Mouse (Mus musculus): ENCODE data around the gene Frat2. TPM values are rescaled to one million over a fixed set of nuclear protein-coding genes. Genes with fewer than 3 reads are reported as not detected.
A peak's percentile ranks its signal among the peaks of the same experiment; 100 is the strongest.

Frat2 gene
- polyA plus RNA-seq, 1 experiment from 2014 or later, result 7.0 TPM

DNA sequence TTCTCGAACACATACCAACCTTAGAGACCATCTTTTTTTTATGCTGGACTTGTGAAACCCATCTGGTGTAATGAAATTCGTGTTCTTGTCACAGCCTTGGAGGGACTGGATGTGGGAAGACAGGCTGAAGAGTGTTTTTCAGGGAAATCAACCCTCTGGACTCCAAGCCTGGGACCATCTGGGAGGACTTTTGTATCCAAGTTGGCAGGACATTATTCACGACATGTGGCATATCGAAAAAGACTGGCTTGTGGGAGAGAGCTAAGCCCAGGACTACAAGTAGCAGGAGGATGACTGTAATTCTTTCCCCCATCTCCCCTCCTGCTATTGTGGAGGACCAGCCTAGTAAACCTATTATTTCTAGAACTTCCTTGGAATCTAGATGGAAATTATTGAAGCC is 5.7 kb downstream of the Frat2 start:
- no peak for ATAC-seq (ENCODE audit: low FRiP score)
- Histone ChIP-seq H3K36me3 (no peaks in the 10 kb centered on the region), H3K27me3 (replicated peaks) (no peaks in the 10 kb centered on the region), H3K9me3 (replicated peaks) (no peaks in the 10 kb centered on the region), H3K4me2 (no peak overlapping the region), H3K9ac (replicated peaks) (no peak overlapping the region), H3K4me1 (peaks cover 19% of the 10 kb centered on the region), H3K27ac (replicated peaks) (no peak overlapping the region), H3K4me3 (replicated peaks) (no peak overlapping the region)
- WGBS, result 83% methylated on average over 4 of the region's 4 CpGs

DNA sequence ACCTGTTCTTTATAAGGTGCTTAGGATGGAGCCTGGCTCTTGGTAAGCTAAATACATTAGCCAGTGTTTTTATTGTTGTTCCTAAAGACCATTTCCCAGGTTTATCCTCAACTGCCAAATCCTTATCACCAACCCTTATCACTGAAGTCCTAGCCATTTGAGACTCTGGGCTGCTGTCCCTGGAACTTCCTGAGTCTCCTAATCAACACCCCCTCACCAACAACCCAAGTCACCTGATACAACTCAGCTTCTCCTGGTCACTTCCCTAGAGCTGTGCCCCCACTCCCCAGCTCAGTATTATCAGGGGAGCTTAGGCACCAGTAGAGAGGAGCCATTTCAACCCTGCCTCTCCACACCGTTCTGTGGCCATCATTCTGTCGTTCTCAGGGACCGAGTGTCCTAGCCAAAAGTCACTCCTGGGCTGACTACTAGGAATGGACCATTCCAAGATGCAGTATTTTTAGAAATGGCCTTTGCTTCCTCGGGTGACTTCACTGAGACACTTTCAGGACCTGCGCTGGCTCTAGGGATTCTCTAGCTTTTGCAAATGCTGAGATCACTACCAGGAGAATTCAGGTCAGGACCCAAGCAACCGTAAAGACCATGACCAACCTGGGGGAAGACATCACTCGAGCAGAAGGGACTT is 6.7 kb downstream of the Frat2 start:
- Histone ChIP-seq H3K27me3 (replicated peaks) (no peaks in the 10 kb centered on the region), H3K27ac (replicated peaks) (no peak overlapping the region), H3K9me3 (replicated peaks) (no peaks in the 10 kb centered on the region), H3K4me2 (no peak overlapping the region), H3K9ac (replicated peaks) (no peak overlapping the region), H3K4me1 (peaks cover 11% of the 10 kb centered on the region), H3K4me3 (replicated peaks) (no peak overlapping the region), H3K36me3 (no peaks in the 10 kb centered on the region)
- WGBS, result 85% methylated on average over 7 of the region's 7 CpGs
- no peak for ATAC-seq (ENCODE audit: low FRiP score)

DNA sequence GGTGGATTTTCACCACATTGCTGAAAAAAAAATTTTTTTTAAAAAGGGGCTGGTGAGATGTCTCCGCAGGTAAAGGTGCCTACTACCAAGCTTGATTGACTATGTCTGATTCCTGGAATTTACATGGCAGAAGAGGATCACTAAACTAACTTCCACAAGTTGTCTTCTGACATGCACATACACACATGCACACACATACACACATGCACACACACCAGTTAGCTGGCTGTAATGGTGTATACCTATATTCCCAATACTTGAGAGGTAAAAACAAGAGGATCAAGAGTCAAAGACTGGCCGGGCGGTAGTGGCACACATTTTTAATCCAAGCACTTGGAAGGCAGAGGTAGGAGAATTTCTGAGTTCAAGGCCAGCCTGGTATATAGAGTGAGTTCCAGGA is 8.2 kb downstream of the Frat2 start:
- H3K9me3 ChIP-seq (replicated peaks), result no peaks in the 10 kb centered on the region
- H3K4me3 ChIP-seq (replicated peaks), result no peak overlapping the region
- peaks cover 13% of the 10 kb centered on the region for H3K4me1 ChIP-seq
- H3K27me3 ChIP-seq (replicated peaks), result no peaks in the 10 kb centered on the region
- no peak for ATAC-seq (ENCODE audit: low FRiP score)
- H3K9ac ChIP-seq (replicated peaks), result no peak overlapping the region
- no peak overlapping the region for H3K4me2 ChIP-seq
- 95% methylated on average over 3 of the region's 3 CpGs for WGBS
- H3K36me3 ChIP-seq, result no peaks in the 10 kb centered on the region
- H3K27ac ChIP-seq (replicated peaks), result no peak overlapping the region

DNA sequence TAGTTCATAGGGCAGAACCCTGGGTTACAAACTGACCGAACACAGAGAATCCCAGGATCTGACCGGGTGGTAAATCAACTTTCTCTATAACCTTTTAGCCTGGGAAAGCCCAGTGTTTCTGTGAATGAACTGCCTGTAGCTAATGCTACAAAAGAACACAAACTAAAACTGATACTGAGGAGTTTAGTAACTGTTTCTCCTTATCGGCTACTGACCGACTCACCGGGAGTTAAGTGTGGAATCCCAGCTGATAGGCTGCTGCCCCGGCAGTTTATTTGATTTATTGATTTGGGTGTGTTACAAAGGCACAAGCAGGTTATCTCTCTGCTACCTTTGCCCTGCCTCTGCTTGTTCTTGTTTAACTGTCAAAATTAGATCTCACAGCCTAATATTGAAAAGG is 9.1 kb downstream of the Frat2 start:
- Histone ChIP-seq H3K4me3 (replicated peaks) (no peak overlapping the region), H3K27me3 (replicated peaks) (no peaks in the 10 kb centered on the region), H3K27ac (replicated peaks) (no peak overlapping the region), H3K4me2 (no peak overlapping the region), H3K9ac (replicated peaks) (no peak overlapping the region), H3K36me3 (no peaks in the 10 kb centered on the region), H3K9me3 (replicated peaks) (no peaks in the 10 kb centered on the region), H3K4me1 (peaks cover 13% of the 10 kb centered on the region)
- no peak for ATAC-seq (ENCODE audit: low FRiP score)
- WGBS, result 61% methylated on average over 6 of the region's 6 CpGs

DNA sequence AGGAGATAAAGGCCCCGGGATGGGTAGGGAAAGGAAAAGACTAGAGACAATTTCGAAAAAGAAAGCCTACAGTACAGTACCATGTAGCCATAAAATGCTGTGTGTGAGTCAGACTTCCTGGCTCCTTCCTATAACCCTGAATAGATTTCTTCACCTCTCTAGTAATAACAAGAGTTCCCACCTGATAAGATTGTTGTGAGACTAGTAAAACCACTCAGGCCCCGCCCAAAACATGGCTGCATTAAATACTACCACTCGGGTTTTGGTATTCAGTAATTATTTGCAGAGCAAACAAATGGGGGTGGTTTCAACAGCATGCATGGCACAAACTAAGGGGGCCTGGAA is 10.0 kb downstream of the Frat2 start:
- H3K9ac ChIP-seq (replicated peaks), result no peak overlapping the region
- no peak overlapping the region for H3K27ac ChIP-seq (replicated peaks)
- no peak overlapping the region for H3K4me2 ChIP-seq
- H3K4me3 ChIP-seq (replicated peaks), result no peak overlapping the region
- WGBS, result 73% methylated on average over 4 of the region's 4 CpGs
- no peak for ATAC-seq (ENCODE audit: low FRiP score)
- no peaks in the 10 kb centered on the region for H3K36me3 ChIP-seq
- no peaks in the 10 kb centered on the region for H3K27me3 ChIP-seq (replicated peaks)
- peaks cover 22% of the 10 kb centered on the region for H3K4me1 ChIP-seq
- H3K9me3 ChIP-seq (replicated peaks), result no peaks in the 10 kb centered on the region

DNA sequence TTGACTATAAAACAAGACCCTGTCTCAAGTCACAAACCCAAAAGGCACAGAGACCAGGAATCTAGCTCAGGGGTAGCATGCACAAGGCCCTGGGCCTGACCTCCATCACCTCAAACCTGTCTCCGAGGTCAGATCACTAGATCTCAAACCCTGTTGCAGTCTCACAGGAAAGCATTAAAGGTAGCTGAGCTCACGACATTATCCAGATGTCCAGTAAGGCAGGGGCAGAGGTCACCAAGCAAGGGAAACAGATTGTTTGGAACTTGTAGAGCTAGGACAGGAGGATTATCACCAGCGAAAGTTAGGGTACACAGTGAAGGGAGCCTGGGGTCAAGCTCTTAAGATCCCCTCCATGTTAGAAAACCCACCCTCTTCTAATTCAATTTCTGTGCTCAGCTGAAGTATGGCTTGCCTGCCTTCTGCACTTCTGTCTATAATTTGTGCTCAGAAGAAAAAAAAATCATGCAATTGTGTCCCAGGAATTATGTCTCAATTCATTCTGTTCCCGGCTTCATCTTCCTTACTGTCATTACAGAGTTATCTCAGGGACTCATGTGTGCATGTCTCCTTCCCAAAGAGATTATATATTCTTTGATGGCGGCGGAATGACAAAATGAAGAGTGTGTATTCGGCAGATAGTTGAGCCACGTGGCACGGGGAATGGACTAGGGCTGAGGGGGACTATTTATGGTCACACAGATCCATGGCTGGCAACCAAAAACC is 10.6 kb downstream of the Frat2 start:
- H3K36me3 ChIP-seq, result no peaks in the 10 kb centered on the region
- no peak overlapping the region for H3K4me2 ChIP-seq
- no peak overlapping the region for H3K27ac ChIP-seq (replicated peaks)
- ATAC-seq (ENCODE audit: low FRiP score), result no peak
- no peak overlapping the region for H3K9ac ChIP-seq (replicated peaks)
- 79% methylated on average over 9 of the region's 9 CpGs for WGBS
- peaks cover 28% of the 10 kb centered on the region for H3K4me1 ChIP-seq
- no peaks in the 10 kb centered on the region for H3K27me3 ChIP-seq (replicated peaks)
- no peak overlapping the region for H3K4me3 ChIP-seq (replicated peaks)
- H3K9me3 ChIP-seq (replicated peaks), result no peaks in the 10 kb centered on the region

DNA sequence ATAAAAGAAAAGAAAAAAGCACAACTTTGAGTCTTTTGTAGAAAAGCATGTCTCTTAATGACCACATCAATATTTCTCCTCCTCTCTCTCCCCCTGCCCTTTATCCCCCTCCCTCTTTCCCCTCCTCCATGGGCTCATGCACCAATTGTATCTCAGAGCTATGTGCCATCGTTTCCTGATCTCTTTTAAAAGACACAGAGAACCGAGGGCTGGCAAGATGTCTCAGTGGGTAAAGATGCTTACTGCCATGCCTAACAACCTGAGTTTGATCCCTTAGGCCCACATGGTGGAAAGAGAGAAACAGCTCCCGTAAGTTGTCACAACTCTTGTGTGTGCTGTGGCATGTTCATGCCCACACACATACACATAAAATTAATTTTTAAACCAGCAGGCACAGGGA is 11.2 kb downstream of the Frat2 start:
- Histone ChIP-seq H3K9me3 (replicated peaks) (no peaks in the 10 kb centered on the region), H3K4me1 (peaks cover 34% of the 10 kb centered on the region), H3K27ac (replicated peaks) (no peak overlapping the region), H3K4me3 (replicated peaks) (no peak overlapping the region), H3K4me2 (no peak overlapping the region), H3K27me3 (replicated peaks) (no peaks in the 10 kb centered on the region), H3K36me3 (no peaks in the 10 kb centered on the region), H3K9ac (replicated peaks) (no peak overlapping the region)
- WGBS, result 57% methylated on average over 3 of the region's 3 CpGs
- ATAC-seq (ENCODE audit: low FRiP score), result no peak

DNA sequence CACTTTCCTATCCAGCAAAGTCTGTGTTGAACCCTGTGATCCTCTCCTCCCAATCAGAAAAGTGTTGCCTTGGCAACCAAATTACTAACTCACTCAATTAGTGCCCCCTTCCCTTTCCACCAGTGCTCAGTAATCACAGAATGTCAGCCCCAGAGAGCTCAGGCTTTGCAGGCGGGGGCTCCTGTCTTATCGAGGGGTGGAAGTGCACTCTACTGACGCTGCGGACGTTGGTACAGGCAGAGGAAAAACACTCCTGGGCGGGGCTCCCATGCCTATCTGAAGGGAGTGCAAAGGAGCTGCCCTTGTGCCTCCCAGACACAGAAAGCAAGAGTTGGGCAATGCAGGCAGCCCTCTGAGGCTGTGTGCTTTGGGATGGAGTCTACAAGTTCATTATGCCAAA is 12.1 kb downstream of the Frat2 start:
- no peaks in the 10 kb centered on the region for H3K27me3 ChIP-seq (replicated peaks)
- no peaks in the 10 kb centered on the region for H3K36me3 ChIP-seq
- peaks cover 41% of the 10 kb centered on the region for H3K4me1 ChIP-seq
- 0 out of 2 replicates have a peak overlapping the region, but pooled peaks have one; percentile 14 for H3K9ac ChIP-seq (replicated peaks)
- peak; percentile 68 for ATAC-seq (ENCODE audit: low FRiP score)
- H3K4me3 ChIP-seq (replicated peaks), result 0 out of 2 replicates have a peak overlapping the region, but pooled peaks have one; percentile 3
- peak overlapping the region; percentile 51 for H3K4me2 ChIP-seq
- H3K27ac ChIP-seq (replicated peaks), result peak overlapping the region; percentile 58; the same call in 1 of the 2 replicates
- 2% methylated on average over 6 of the region's 6 CpGs for WGBS
- H3K9me3 ChIP-seq (replicated peaks), result no peaks in the 10 kb centered on the region

DNA sequence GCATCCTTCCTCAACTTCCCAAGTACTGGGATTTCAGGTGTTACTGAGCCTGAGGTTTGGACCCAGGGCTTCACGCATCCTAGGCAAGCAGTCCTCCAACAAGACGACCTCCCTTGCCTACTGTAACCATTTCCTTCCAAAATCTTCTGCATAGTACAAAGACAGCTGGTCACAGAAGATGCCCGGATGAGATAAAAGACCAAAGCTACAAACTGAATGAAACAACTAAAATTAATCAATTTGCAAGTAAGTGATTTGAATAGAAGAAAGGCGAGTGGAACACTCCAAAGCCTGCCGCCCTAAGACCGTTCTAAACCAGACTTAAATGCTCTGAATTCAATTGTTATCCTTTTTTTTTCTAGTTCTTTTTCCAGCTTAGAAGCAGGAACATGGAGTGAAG is 12.5 kb downstream of the Frat2 start:
- no peaks in the 10 kb centered on the region for H3K36me3 ChIP-seq
- no peaks in the 10 kb centered on the region for H3K27me3 ChIP-seq (replicated peaks)
- WGBS, result 52% methylated on average over 6 of the region's 6 CpGs
- H3K9me3 ChIP-seq (replicated peaks), result no peaks in the 10 kb centered on the region
- no peak for ATAC-seq (ENCODE audit: low FRiP score)
- no peak overlapping the region for H3K9ac ChIP-seq (replicated peaks)
- no peak overlapping the region for H3K27ac ChIP-seq (replicated peaks)
- H3K4me3 ChIP-seq (replicated peaks), result no peak overlapping the region
- H3K4me2 ChIP-seq, result peak overlapping the region; percentile 51
- peaks cover 44% of the 10 kb centered on the region for H3K4me1 ChIP-seq

DNA sequence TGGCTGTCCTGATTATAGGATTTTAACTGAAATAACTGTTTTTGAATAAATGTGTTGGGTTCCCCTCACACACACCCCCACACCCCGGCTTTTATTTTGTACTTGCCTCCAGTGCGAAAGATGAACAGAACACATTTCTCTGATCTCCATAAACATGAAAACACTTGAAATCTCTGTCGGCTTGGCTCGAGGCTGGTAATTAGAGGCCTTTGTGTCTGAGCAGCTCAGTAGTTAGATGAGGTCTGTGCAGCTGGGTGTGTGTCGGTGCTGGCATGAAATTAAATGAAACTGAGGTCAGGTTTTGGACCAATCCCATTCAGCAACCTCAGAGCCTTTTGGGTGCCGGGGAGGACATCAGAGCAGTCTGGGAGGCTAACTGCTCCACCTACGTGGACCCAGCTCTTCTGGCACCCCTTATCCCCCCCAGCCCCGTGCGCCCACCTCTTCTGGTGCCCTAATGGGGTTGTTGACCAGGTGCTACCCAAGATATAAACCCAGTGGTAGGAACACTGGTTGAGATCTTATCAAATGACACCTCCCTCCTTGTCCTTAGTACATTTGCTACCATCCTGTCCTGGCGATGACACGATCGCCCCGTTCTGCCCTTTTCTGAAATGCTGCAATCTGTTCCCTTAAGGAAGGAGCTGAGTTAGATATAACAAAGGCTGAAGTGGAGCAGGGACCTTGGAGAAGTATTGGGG is 15.3 kb downstream of the Frat2 start:
- WGBS, result 57% methylated on average over 13 of the region's 13 CpGs
- H3K27ac ChIP-seq (replicated peaks), result 0 out of 2 replicates have a peak overlapping the region, but pooled peaks have one; percentile 30
- H3K4me1 ChIP-seq, result peaks cover 44% of the 10 kb centered on the region
- peak overlapping the region; percentile 36; the same call in 1 of the 2 replicates for H3K9ac ChIP-seq (replicated peaks)
- H3K9me3 ChIP-seq (replicated peaks), result no peaks in the 10 kb centered on the region
- peak overlapping the region; percentile 90 for H3K4me2 ChIP-seq
- H3K27me3 ChIP-seq (replicated peaks), result no peaks in the 10 kb centered on the region
- H3K36me3 ChIP-seq, result no peaks in the 10 kb centered on the region
- H3K4me3 ChIP-seq (replicated peaks), result peak overlapping the region; percentile 80
- ATAC-seq (ENCODE audit: low FRiP score), result no peak

DNA sequence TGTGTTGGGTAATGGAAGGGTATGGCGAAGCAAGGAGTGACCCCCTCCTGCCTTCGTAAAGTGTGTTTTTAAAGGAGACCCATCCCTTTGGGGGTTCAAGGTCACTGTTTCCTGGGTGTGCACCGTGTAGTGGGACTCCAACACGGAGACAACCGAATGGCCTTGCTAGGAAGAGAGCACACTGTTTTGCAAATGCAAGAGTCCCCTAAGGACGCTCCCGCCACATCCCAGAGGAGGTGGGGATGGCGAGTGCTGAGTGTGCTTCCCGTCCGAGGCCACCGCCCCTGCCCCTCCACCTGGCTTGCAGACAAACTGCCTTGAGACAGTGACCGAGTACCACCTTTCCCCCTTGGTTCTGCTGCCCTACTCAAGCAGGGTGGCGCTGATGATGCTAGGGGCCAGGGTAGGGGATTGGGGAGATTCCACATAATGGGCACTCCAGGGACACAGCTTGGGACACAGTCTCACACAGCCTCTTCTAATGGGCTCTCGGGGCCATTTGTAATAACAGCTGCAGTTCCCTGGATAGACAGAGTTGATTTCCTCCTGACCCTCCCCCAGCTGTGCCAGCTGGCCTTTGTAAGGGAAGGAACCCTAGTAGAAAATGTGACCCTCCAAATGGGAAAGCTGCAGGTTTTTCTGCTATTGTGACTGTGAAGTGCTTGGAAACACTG is 16.1 kb downstream of the Frat2 start:
- Histone ChIP-seq H3K4me1 (peaks cover 44% of the 10 kb centered on the region), H3K36me3 (no peaks in the 10 kb centered on the region), H3K4me2 (peak overlapping the region; percentile 90), H3K27me3 (replicated peaks) (no peaks in the 10 kb centered on the region), H3K9me3 (replicated peaks) (no peaks in the 10 kb centered on the region), H3K9ac (replicated peaks) (peak overlapping the region; percentile 76), H3K27ac (replicated peaks) (peak overlapping the region; percentile 95), H3K4me3 (replicated peaks) (peak overlapping the region; percentile 80)
- 3% methylated on average over 14 of the region's 14 CpGs for WGBS
- ATAC-seq (ENCODE audit: low FRiP score), result no peak
